Mouse (Mus musculus) hindbrain, postnatal 0 days (tissue): ENCODE data around the gene Fbxw8. TPM values are rescaled to one million over a fixed set of nuclear protein-coding genes. Genes with fewer than 3 reads are reported as not detected.

ENCODE experiments used
- ATAC-seq: fragments of 200-750 bp; cut with Nextera tagmentation; 2 replicates; pipeline ENCODE4 v1.8.0; 2017; ENCODE audit warnings: mild to moderate bottlenecking, moderate TSS enrichment, moderate library complexity
- DNase-seq: peaks from one replicate; pipeline ENCODE4 v3.0.0-alpha.2; 2015; ENCODE audit warnings: low spot score
- H3K27ac ChIP-seq: fragments of 300-500 bp; sonication (generic); 2 replicates; pipeline ENCODE4 v1.5.1; 2014; ENCODE audit warnings: mild to moderate bottlenecking
- H3K27me3 ChIP-seq: fragments of 300-500 bp; sonication (generic); 2 replicates; pipeline ENCODE4 v1.6.1; 2014; ENCODE audit warnings: low read length, mixed read lengths; ENCODE audit not compliant: insufficient read depth
- H3K36me3 ChIP-seq: fragments of 300-500 bp; sonication (generic); 2 replicates; pipeline ENCODE4 v1.6.1; 2014; ENCODE audit warnings: low read length, mixed read lengths; ENCODE audit not compliant: insufficient read depth
- H3K4me1 ChIP-seq: fragments of 300-500 bp; sonication (generic); 2 replicates; pipeline ENCODE4 v1.6.1; 2014; ENCODE audit warnings: antibody characterized with exemption, low read length, mixed read lengths; ENCODE audit not compliant: insufficient read depth
- H3K4me2 ChIP-seq: fragments of 300-500 bp; sonication (generic); 2 replicates; pipeline ENCODE4 v1.6.1; 2014; ENCODE audit warnings: low read depth, mild to moderate bottlenecking, low read length, moderate library complexity, mixed read lengths
- H3K4me3 ChIP-seq: fragments of 300-500 bp; sonication (generic); 2 replicates; pipeline ENCODE4 v1.5.1; 2014; ENCODE audit warnings: low read length
- H3K9ac ChIP-seq: fragments of 300-500 bp; sonication (generic); replicated peaks from 2 replicates; pipeline ENCODE4 v1.6.1; 2014; ENCODE audit warnings: mild to moderate bottlenecking, low read length, moderate library complexity, mixed read lengths
- H3K9me3 ChIP-seq: fragments of 300-500 bp; sonication (generic); 2 replicates; pipeline ENCODE4 v1.6.1; 2016; ENCODE audit warnings: low read length, mixed read lengths
- CTCF ChIP-seq: IDR thresholded peaks from 2 replicates; pipeline ENCODE4 v1.5.1; 2016; ENCODE audit warnings: antibody characterized with exemption, control low read depth, low read depth
- WGBS: fragments of 180-500 bp; shearing (Covaris S2); extraction: QIAGEN DNeasy Blood & Tissue Kit; methylation state at CpG from one replicate; pipeline ENCODE4 v1.1.7; 2014; 5-methylcytosine and 5-hydroxymethylcytosine counted together
- polyA plus RNA-seq: library from polyadenylated mRNA; unstranded; fragments of >200 nt; fragmentation: Nextera tagmentation; extraction: Ambion mirVana; gene quantifications from 2 replicates; pipeline ENCODE4 v1.2.1, GENCODE M21; 2015
- total RNA-seq: library from RNA; depleted of rRNA; stranded (reverse); fragments of >200 nt; gene quantifications from 2 replicates; pipeline ENCODE4 v1.2.3, GENCODE M21; 2014

The Fbxw8 gene
- total and polyA plus RNA-seq, 2 experiments from 2014 or later = 18.0 to 57.5 TPM

GRCm38 (mm10) chr5:118045385-118045784 is 109.9 kb downstream of the Fbxw8 start:
- no peak for DNase-seq
- no peak for TF ChIP-seq CTCF
- no peak overlapping the region for H3K4me2 ChIP-seq
- no peaks in the 10 kb centered on the region for H3K4me1 ChIP-seq
- WGBS = 95% methylated on average over 9 of the region's 9 CpGs
- peaks cover 2% of the 10 kb centered on the region; the same call in 1 of the 2 replicates for H3K9me3 ChIP-seq
- ATAC-seq = no peak
- no peak overlapping the region for H3K27ac ChIP-seq
- H3K36me3 ChIP-seq = no peaks in the 10 kb centered on the region
- H3K4me3 ChIP-seq = no peak overlapping the region
- no peak overlapping the region for H3K9ac ChIP-seq
- no peaks in the 10 kb centered on the region for H3K27me3 ChIP-seq

GRCm38 (mm10) chr5:118044907-118045306 is 110.4 kb downstream of the Fbxw8 start:
- Histone ChIP-seq H3K9ac (no peak overlapping the region), H3K4me3 (no peak overlapping the region), H3K27ac (no peak overlapping the region), H3K4me1 (no peaks in the 10 kb centered on the region), H3K9me3 (peaks cover 2% of the 10 kb centered on the region; the same call in 1 of the 2 replicates), H3K36me3 (no peaks in the 10 kb centered on the region), H3K27me3 (no peaks in the 10 kb centered on the region), H3K4me2 (no peak overlapping the region)
- TF ChIP-seq CTCF = no peak
- ATAC-seq = no peak
- 62% methylated on average over 6 of the region's 6 CpGs for WGBS
- DNase-seq = peak; percentile 48

- peaks cover 2% of the 10 kb centered on the region; the same call in 1 of the 2 replicates for H3K9me3 ChIP-seq
- H3K36me3 ChIP-seq = no peaks in the 10 kb centered on the region
- no peak overlapping the region for H3K27ac ChIP-seq
- DNase-seq (no peak), ATAC-seq (no peak)
- H3K4me1 ChIP-seq = peaks cover 7% of the 10 kb centered on the region; the same call in 1 of the 2 replicates
- 85% methylated on average over 4 of the region's 4 CpGs for WGBS
- H3K27me3 ChIP-seq = no peaks in the 10 kb centered on the region
- H3K4me2 ChIP-seq = no peak overlapping the region
- no peak overlapping the region for H3K4me3 ChIP-seq
- no peak overlapping the region for H3K9ac ChIP-seq
- TF ChIP-seq CTCF = no peak
These were observed 111.5 kb downstream of the Fbxw8 start for GRCm38 (mm10) chr5:118043761-118044160.

- Histone ChIP-seq H3K36me3 (no peaks in the 10 kb centered on the region), H3K4me3 (no peak overlapping the region), H3K9me3 (peaks cover 2% of the 10 kb centered on the region; the same call in 1 of the 2 replicates), H3K9ac (no peak overlapping the region), H3K27ac (no peak overlapping the region), H3K4me2 (no peak overlapping the region), H3K4me1 (peaks cover 13% of the 10 kb centered on the region; the same call in 1 of the 2 replicates), H3K27me3 (no peaks in the 10 kb centered on the region)
- ATAC-seq = no peak
- 58% methylated on average over 6 of the region's 6 CpGs for WGBS
- TF ChIP-seq CTCF = no peak
- DNase-seq = peak; percentile 77
These were observed 112.7 kb downstream of the Fbxw8 start for GRCm38 (mm10) chr5:118042599-118042998.

- WGBS = 20% methylated on average over 12 of the region's 12 CpGs
- Histone ChIP-seq H3K9me3 (peaks cover 2% of the 10 kb centered on the region; the same call in 1 of the 2 replicates), H3K36me3 (no peaks in the 10 kb centered on the region), H3K4me1 (peaks cover 16% of the 10 kb centered on the region; the same call in 1 of the 2 replicates), H3K27ac (no peak overlapping the region), H3K9ac (no peak overlapping the region), H3K4me2 (no peak overlapping the region), H3K27me3 (no peaks in the 10 kb centered on the region), H3K4me3 (no peak overlapping the region)
- DNase-seq = peak; percentile 48
- TF ChIP-seq CTCF = no peak
- ATAC-seq = no peak
These were observed 116.0 kb downstream of the Fbxw8 start for GRCm38 (mm10) chr5:118039241-118039668.

GRCm38 (mm10) chr5:118037798-118038484 is 117.3 kb downstream of the Fbxw8 start:
- peak; percentile 64 for ATAC-seq
- no peak overlapping the region for H3K4me3 ChIP-seq
- no peaks in the 10 kb centered on the region for H3K36me3 ChIP-seq
- no peak for TF ChIP-seq CTCF
- peaks cover 2% of the 10 kb centered on the region; the same call in 1 of the 2 replicates for H3K9me3 ChIP-seq
- WGBS = 11% methylated on average over 10 of the region's 10 CpGs
- H3K9ac ChIP-seq = no peak overlapping the region
- DNase-seq = peak; percentile 63
- no peak overlapping the region for H3K4me2 ChIP-seq
- peaks cover 16% of the 10 kb centered on the region; the same call in 1 of the 2 replicates for H3K4me1 ChIP-seq
- H3K27ac ChIP-seq = no peak overlapping the region
- no peaks in the 10 kb centered on the region for H3K27me3 ChIP-seq
